Mouse (Mus musculus) hindbrain, embryonic 13.5 days (tissue): Measurements from ENCODE around the gene Clpb. TPM values are rescaled to one million over a fixed set of nuclear protein-coding genes. Genes with fewer than 3 reads are reported as not detected.

Experiments used
- ATAC-seq: fragments of 200-750 bp; cut with Nextera tagmentation; 2 replicates; pipeline ENCODE4 v1.8.0; 2017; ENCODE audit warnings: moderate TSS enrichment; ENCODE audit not compliant: low FRiP score
- H3K27ac ChIP-seq: fragments of 300-500 bp; sonication (generic); 2 replicates; pipeline ENCODE4 v1.5.1; 2015; ENCODE audit warnings: inconsistent platforms, mild to moderate bottlenecking, moderate library complexity
- H3K27me3 ChIP-seq: fragments of 300-500 bp; sonication (generic); 2 replicates; pipeline ENCODE4 v1.6.1; 2015; ENCODE audit warnings: mild to moderate bottlenecking, inconsistent platforms
- H3K36me3 ChIP-seq: fragments of 300-500 bp; sonication (generic); 2 replicates; pipeline ENCODE4 v1.6.1; 2015; ENCODE audit warnings: mild to moderate bottlenecking, inconsistent platforms
- H3K4me1 ChIP-seq: fragments of 300-500 bp; sonication (generic); replicated peaks from 2 replicates; pipeline ENCODE4 v1.6.1; 2015; ENCODE audit warnings: inconsistent platforms
- H3K4me2 ChIP-seq: fragments of 300-500 bp; sonication (generic); 2 replicates; pipeline ENCODE4 v1.6.1; 2015; ENCODE audit warnings: inconsistent platforms, mild to moderate bottlenecking, moderate library complexity
- H3K4me3 ChIP-seq: fragments of 300-500 bp; sonication (generic); 2 replicates; pipeline ENCODE4 v1.5.1; 2015; ENCODE audit warnings: mild to moderate bottlenecking, inconsistent platforms
- H3K9ac ChIP-seq: fragments of 300-500 bp; sonication (generic); 2 replicates; pipeline ENCODE4 v1.6.1; 2015; ENCODE audit warnings: mild to moderate bottlenecking, inconsistent platforms
- H3K9me3 ChIP-seq: fragments of 300-500 bp; sonication (generic); 2 replicates; pipeline ENCODE4 v1.6.1; 2016; ENCODE audit warnings: inconsistent platforms
- WGBS: fragments of 180-500 bp; shearing (Covaris S2); methylation state at CpG from one replicate; pipeline ENCODE4 v1.1.7; 2015; 5-methylcytosine and 5-hydroxymethylcytosine counted together
- polyA plus RNA-seq: library from polyadenylated mRNA; unstranded; fragments of >200 nt; fragmentation: Nextera tagmentation; extraction: Ambion mirVana; gene quantifications from 2 replicates; pipeline ENCODE4 v1.2.1, GENCODE M21; 2015

Clpb gene
- polyA plus RNA-seq, 1 experiment from 2014 or later = 34.6 TPM

GRCm38 (mm10) chr7:101679591-101679990, 16.2 kb downstream of the Clpb start:
- no peaks in the 10 kb centered on the region for H3K9me3 ChIP-seq
- peak; percentile 86 for ATAC-seq
- H3K27ac ChIP-seq = no peak overlapping the region
- H3K4me3 ChIP-seq = no peak overlapping the region
- H3K9ac ChIP-seq = 0 out of 2 replicates have a peak overlapping the region, but pooled peaks have one; percentile 30
- peaks cover 49% of the 10 kb centered on the region for H3K4me1 ChIP-seq
- H3K4me2 ChIP-seq = no peak overlapping the region
- no peaks in the 10 kb centered on the region for H3K36me3 ChIP-seq
- 11% methylated on average over 7 of the region's 7 CpGs for WGBS
- no peaks in the 10 kb centered on the region for H3K27me3 ChIP-seq

GRCm38 (mm10) chr7:101680961-101681360, 17.5 kb downstream of the Clpb start:
- Histone ChIP-seq H3K27me3 (no peaks in the 10 kb centered on the region), H3K4me2 (no peak overlapping the region), H3K9ac (no peak overlapping the region), H3K36me3 (no peaks in the 10 kb centered on the region), H3K27ac (no peak overlapping the region), H3K4me1 (peaks cover 43% of the 10 kb centered on the region), H3K9me3 (no peaks in the 10 kb centered on the region), H3K4me3 (no peak overlapping the region)
- 75% methylated on average over 3 of the region's 3 CpGs for WGBS
- no peak for ATAC-seq

GRCm38 (mm10) chr7:101681565-101682071, 18.2 kb downstream of the Clpb start:
- Histone ChIP-seq H3K9me3 (no peaks in the 10 kb centered on the region), H3K27ac (no peak overlapping the region), H3K36me3 (no peaks in the 10 kb centered on the region), H3K4me3 (no peak overlapping the region), H3K27me3 (no peaks in the 10 kb centered on the region), H3K4me1 (peaks cover 36% of the 10 kb centered on the region), H3K9ac (peak overlapping the region; percentile 53; the same call in 1 of the 2 replicates), H3K4me2 (no peak overlapping the region)
- WGBS = 29% methylated on average over 6 of the region's 6 CpGs
- ATAC-seq = no peak

GRCm38 (mm10) chr7:101682886-101683285, 19.5 kb downstream of the Clpb start:
- no peak overlapping the region for H3K4me3 ChIP-seq
- no peaks in the 10 kb centered on the region for H3K27me3 ChIP-seq
- no peak overlapping the region for H3K27ac ChIP-seq
- no peak overlapping the region for H3K4me2 ChIP-seq
- H3K9me3 ChIP-seq = no peaks in the 10 kb centered on the region
- ATAC-seq = no peak
- H3K4me1 ChIP-seq = peaks cover 27% of the 10 kb centered on the region
- H3K36me3 ChIP-seq = peaks cover 9% of the 10 kb centered on the region
- no peak overlapping the region for H3K9ac ChIP-seq
- 45% methylated on average over 5 of the region's 5 CpGs for WGBS

DNA sequence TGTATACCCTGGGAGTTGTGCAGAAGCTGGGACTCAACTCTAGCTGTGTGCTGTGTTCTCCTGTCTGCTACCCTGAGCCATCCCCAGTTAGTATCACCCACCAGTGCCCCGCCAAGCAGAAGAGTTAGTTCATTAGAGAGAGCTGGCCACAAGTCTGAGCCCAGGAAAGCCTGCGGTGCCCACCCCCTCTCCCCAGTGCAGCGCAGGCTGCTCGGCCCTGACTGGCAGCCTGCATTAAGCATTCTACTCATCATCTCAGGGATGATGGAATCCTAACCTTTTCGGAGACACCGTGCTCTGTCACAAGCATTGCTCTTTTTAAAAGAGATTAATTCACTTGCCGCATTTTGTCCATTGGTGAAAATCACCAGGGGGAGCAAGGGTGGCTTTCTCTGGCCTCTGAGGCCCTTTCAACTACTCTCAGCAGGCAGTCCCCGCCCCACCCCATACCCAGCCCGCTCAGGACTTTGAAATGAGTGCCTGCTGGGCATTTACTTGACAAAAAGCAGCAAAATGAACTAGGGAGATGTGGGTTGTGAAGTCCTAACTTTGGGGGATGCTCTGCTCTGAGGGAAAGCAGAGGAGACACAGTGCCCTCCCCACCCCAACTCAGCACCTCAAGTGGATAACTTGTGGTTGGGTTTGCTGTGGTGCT, 20.7 kb downstream of the Clpb start:
- Histone ChIP-seq H3K36me3 (peaks cover 21% of the 10 kb centered on the region), H3K27ac (no peak overlapping the region), H3K4me2 (no peak overlapping the region), H3K9me3 (no peaks in the 10 kb centered on the region), H3K4me3 (no peak overlapping the region), H3K4me1 (peaks cover 27% of the 10 kb centered on the region), H3K27me3 (no peaks in the 10 kb centered on the region), H3K9ac (peak overlapping the region; percentile 43)
- WGBS = 18% methylated on average over 9 of the region's 9 CpGs
- ATAC-seq = peak; percentile 55; the same call in 1 of the 2 replicates

GRCm38 (mm10) chr7:101684671-101685070, 21.2 kb downstream of the Clpb start:
- Histone ChIP-seq H3K4me3 (no peak overlapping the region), H3K27me3 (no peaks in the 10 kb centered on the region), H3K4me2 (no peak overlapping the region), H3K9ac (no peak overlapping the region), H3K9me3 (no peaks in the 10 kb centered on the region), H3K27ac (no peak overlapping the region), H3K4me1 (peaks cover 25% of the 10 kb centered on the region), H3K36me3 (peaks cover 24% of the 10 kb centered on the region)
- ATAC-seq = no peak
- WGBS = 34% methylated on average over 3 of the region's 3 CpGs

DNA sequence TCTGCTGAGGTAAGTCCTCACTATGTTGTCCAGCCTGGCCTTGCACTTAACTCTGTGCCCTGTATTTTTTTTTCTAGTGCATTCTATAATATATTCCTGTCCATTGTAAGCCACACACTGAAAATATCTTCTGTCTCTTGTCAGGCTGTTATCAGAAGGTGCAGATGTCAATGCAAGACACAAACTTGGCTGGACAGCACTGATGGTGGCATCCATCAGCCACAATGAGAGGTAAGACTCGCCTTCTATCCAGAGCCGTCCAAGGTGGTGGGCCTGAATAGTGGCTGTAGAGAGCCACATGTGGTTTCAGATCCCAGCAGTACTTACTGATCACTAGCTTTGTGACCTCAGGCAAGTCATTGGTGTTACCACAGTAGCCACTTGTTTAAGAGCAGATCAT, 23.7 kb downstream of the Clpb start:
- Histone ChIP-seq H3K9ac (no peak overlapping the region), H3K4me1 (peaks cover 14% of the 10 kb centered on the region), H3K4me2 (no peak overlapping the region), H3K4me3 (no peak overlapping the region), H3K36me3 (peaks cover 27% of the 10 kb centered on the region), H3K9me3 (no peaks in the 10 kb centered on the region), H3K27me3 (no peaks in the 10 kb centered on the region), H3K27ac (no peak overlapping the region)
- ATAC-seq = no peak
- 90% methylated on average over 2 of the region's 2 CpGs for WGBS

GRCm38 (mm10) chr7:101690471-101690870, 27.0 kb downstream of the Clpb start:
- Histone ChIP-seq H3K27ac (no peak overlapping the region), H3K4me3 (no peak overlapping the region)
- WGBS = 70% methylated on average over 2 of the region's 2 CpGs

GRCm38 (mm10) chr7:101691863-101692262, 28.4 kb downstream of the Clpb start:
- Histone ChIP-seq H3K9ac (no peak overlapping the region), H3K9me3 (no peaks in the 10 kb centered on the region), H3K36me3 (peaks cover 27% of the 10 kb centered on the region), H3K4me1 (peaks cover 9% of the 10 kb centered on the region), H3K4me3 (no peak overlapping the region), H3K4me2 (no peak overlapping the region), H3K27ac (no peak overlapping the region), H3K27me3 (no peaks in the 10 kb centered on the region)
- 88% methylated on average over 8 of the region's 8 CpGs for WGBS
- ATAC-seq = no peak

More at GRCm38 (mm10) chr7:101690471-101690870, 27.0 kb downstream of the Clpb start:
- Histone ChIP-seq H3K36me3 (peaks cover 27% of the 10 kb centered on the region), H3K9me3 (no peaks in the 10 kb centered on the region), H3K9ac (no peak overlapping the region), H3K4me1 (peaks cover 5% of the 10 kb centered on the region), H3K27me3 (no peaks in the 10 kb centered on the region), H3K4me2 (no peak overlapping the region)
- no peak for ATAC-seq

DNA sequence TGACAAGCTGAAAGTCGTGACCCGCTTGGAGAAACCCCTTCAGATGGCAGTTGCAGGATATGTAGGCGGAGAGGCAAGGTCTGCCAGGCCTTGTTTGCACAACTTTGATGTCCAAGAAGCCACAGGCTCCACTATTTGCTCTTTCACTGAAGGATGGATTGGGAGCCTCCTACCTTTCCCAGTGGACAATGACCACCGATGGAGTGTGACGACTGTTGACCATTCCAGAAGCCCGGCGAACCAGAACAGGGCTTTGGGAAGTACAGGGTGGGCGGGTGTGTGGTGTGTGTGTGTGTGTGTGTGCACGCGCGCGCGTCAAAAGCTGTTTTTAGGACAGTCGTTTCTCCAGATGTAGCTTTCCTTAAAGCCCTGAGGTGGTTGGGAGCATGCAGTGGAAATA, 29.0 kb downstream of the Clpb start:
- no peak for ATAC-seq
- H3K4me3 ChIP-seq = no peak overlapping the region
- no peaks in the 10 kb centered on the region for H3K9me3 ChIP-seq
- 61% methylated on average over 14 of the region's 14 CpGs for WGBS
- no peak overlapping the region for H3K4me2 ChIP-seq
- no peaks in the 10 kb centered on the region for H3K27me3 ChIP-seq
- H3K4me1 ChIP-seq = peaks cover 13% of the 10 kb centered on the region
- H3K36me3 ChIP-seq = peaks cover 21% of the 10 kb centered on the region
- H3K27ac ChIP-seq = no peak overlapping the region
- no peak overlapping the region for H3K9ac ChIP-seq

DNA sequence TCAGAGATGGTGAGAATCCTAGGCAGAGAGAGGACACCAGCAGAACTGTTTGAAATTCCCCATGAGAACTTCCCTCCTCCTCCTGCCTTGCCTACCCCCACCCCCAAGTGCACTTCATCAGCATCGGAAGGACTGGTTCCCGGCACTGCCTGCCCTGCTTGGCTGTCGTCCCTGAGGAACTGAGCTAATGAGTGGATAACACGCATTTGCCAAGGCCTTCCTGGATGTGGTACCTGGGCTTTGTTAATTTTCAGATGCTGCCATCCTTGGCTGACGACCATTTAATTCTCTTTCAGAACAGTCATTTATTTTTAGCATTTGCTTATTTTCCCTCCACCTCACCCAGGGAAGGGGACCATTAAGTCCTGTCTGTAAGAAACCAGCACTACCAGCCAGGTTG, 32.0 kb downstream of the Clpb start:
- H3K9ac ChIP-seq = no peak overlapping the region
- H3K36me3 ChIP-seq = peaks cover 2% of the 10 kb centered on the region; the same call in 1 of the 2 replicates
- no peaks in the 10 kb centered on the region for H3K9me3 ChIP-seq
- 62% methylated on average over 5 of the region's 5 CpGs for WGBS
- H3K4me2 ChIP-seq = no peak overlapping the region
- H3K27me3 ChIP-seq = no peaks in the 10 kb centered on the region
- no peak for ATAC-seq
- no peak overlapping the region for H3K27ac ChIP-seq
- H3K4me1 ChIP-seq = peaks cover 13% of the 10 kb centered on the region
- H3K4me3 ChIP-seq = no peak overlapping the region

GRCm38 (mm10) chr7:101696931-101697723, 33.7 kb downstream of the Clpb start:
- Histone ChIP-seq H3K4me3 (no peak overlapping the region), H3K9me3 (no peaks in the 10 kb centered on the region), H3K27ac (no peak overlapping the region; the same call in 1 of the 2 replicates), H3K9ac (no peak overlapping the region), H3K4me2 (no peak overlapping the region), H3K27me3 (no peaks in the 10 kb centered on the region), H3K4me1 (peaks cover 13% of the 10 kb centered on the region), H3K36me3 (no peaks in the 10 kb centered on the region)
- 73% methylated on average over 10 of the region's 10 CpGs for WGBS
- peak; percentile 43; the same call in 1 of the 2 replicates for ATAC-seq
